In genomic region chr12:91088271-91088670, GRCm38 (mm10) we compare ENCODE assay signal across 15 mouse cellular contexts.
DNase-seq lines count a peak whose midpoint lies in the region; ATAC-seq and TF ChIP-seq lines count a peak whose summit lies in the region.
"Had no signal": no experiment of that assay in that cellular context is flagged by ENCODE, and none has a peak within 500 bp of the region (broad histone marks: within the 10 kb centered on the region; RNA-seq: fewer than 3 reads in every experiment).

No protein-coding gene starts in this region.

- no peaks in the 10 kb centered on the region for H3K79me2 ChIP-seq in heart, adult 2 months (replicated peaks; ENCODE audit: control insufficient read depth, insufficient read depth, low read length)

- no peaks in the 10 kb centered on the region for H3K9me3 ChIP-seq in heart, embryonic 11.5 days (replicated peaks; ENCODE audit: control insufficient read depth, low read length)
- no peaks in the 10 kb centered on the region for H3K9me3 ChIP-seq in midbrain, embryonic 14.5 days (ENCODE audit: control insufficient read depth, low read length)
- no peaks in the 10 kb centered on the region for H3K9me3 ChIP-seq in midbrain, embryonic 11.5 days (ENCODE audit: control insufficient read depth, low read length)
- H3K9me3 ChIP-seq in stomach, postnatal 0 days (ENCODE audit: control insufficient read depth, low read length): no peaks in the 10 kb centered on the region
- H3K9me3 ChIP-seq: embryonic facial prominence, embryonic 10.5 days; heart, embryonic 15.5 days; limb, embryonic 12.5 days; stomach, embryonic 15.5 days had no signal

- no peak for ATAC-seq in heart, embryonic 11.5 days (replicated peaks; ENCODE audit: insufficient number of reproducible peaks, low FRiP score, low TSS enrichment)
- no peak for ATAC-seq in midbrain, embryonic 14.5 days (ENCODE audit: low FRiP score, low TSS enrichment)
- ATAC-seq in midbrain, embryonic 11.5 days (ENCODE audit: low FRiP score): no peak
- no peak for ATAC-seq in stomach, postnatal 0 days (ENCODE audit: low FRiP score, low TSS enrichment)
- ATAC-seq in erythroid progenitor cell, adult 5-6 weeks (replicated peaks; ENCODE audit: low FRiP score, poor library complexity, severe bottlenecking): no peak

- H3K36me3 ChIP-seq in heart, adult 2 months (ENCODE audit: control insufficient read depth, insufficient read depth, low read length): no peaks in the 10 kb centered on the region
- H3K36me3 ChIP-seq in heart, embryonic 11.5 days (ENCODE audit: control insufficient read depth, insufficient read depth, low read length): no peaks in the 10 kb centered on the region
- no peaks in the 10 kb centered on the region for H3K36me3 ChIP-seq in midbrain, embryonic 14.5 days (ENCODE audit: control insufficient read depth, insufficient read depth, low read length)
- no peaks in the 10 kb centered on the region for H3K36me3 ChIP-seq in midbrain, embryonic 11.5 days (ENCODE audit: control insufficient read depth, insufficient read depth, low read length)
- H3K36me3 ChIP-seq in stomach, postnatal 0 days (ENCODE audit: control insufficient read depth, insufficient read depth, low read length): no peaks in the 10 kb centered on the region
- H3K36me3 ChIP-seq: embryonic facial prominence, embryonic 10.5 days; heart, embryonic 15.5 days; limb, embryonic 12.5 days; stomach, embryonic 15.5 days had no signal

- no peak overlapping the region for H3K9ac ChIP-seq in heart, adult 2 months (ENCODE audit: low read depth, low read length)
- no peak overlapping the region for H3K9ac ChIP-seq in heart, embryonic 11.5 days (ENCODE audit: low read depth, low read length)
- no peak overlapping the region for H3K9ac ChIP-seq in midbrain, embryonic 14.5 days (replicated peaks; ENCODE audit: low read length)
- no peak overlapping the region for H3K9ac ChIP-seq in midbrain, embryonic 11.5 days (ENCODE audit: low read length)
- no peak overlapping the region for H3K9ac ChIP-seq in stomach, postnatal 0 days (ENCODE audit: low read length)
- H3K9ac ChIP-seq: heart, embryonic 15.5 days; limb, embryonic 12.5 days; stomach, embryonic 15.5 days had no signal

- peak; percentile 68 for TF ChIP-seq CTCF in heart, adult 2 months (IDR thresholded peaks at IDR 0.05)
- peak; percentile 45; the same call in 1 of the 2 replicates for TF ChIP-seq CTCF in cerebellum, adult 2 months (IDR thresholded peaks at IDR 0.05; ENCODE audit: borderline replicate concordance, insufficient read depth, low read depth, low read length)
- TF ChIP-seq CTCF in stomach, postnatal 0 days (IDR thresholded peaks at IDR 0.05; ENCODE audit: low read depth): peak; percentile 61

- TF ChIP-seq EP300 in heart, adult 2 months (IDR thresholded peaks at IDR 0.05; ENCODE audit: insufficient read depth, low read depth, low read length): no peak
- no peak for TF ChIP-seq EP300 in stomach, postnatal 0 days (optimal IDR thresholded peaks at IDR 0.05)

- WGBS in heart, adult 2 months: 86% methylated on average over 4 of the region's 4 CpGs
- whole genome bisulfite sequencing in heart, embryonic 11.5 days (ENCODE audit: insufficient replicate concordance): 76% methylated on average over 4 of the region's 4 CpGs
- WGBS in midbrain, embryonic 14.5 days: 92% methylated on average over 4 of the region's 4 CpGs
- WGBS in midbrain, embryonic 11.5 days: 90% methylated on average over 4 of the region's 4 CpGs
- 86% methylated on average over 4 of the region's 4 CpGs for whole genome bisulfite sequencing in cerebellum, adult 2 months
- WGBS in stomach, postnatal 0 days: 73% methylated on average over 4 of the region's 4 CpGs

- H3K4me2 ChIP-seq in heart, embryonic 11.5 days: no peak overlapping the region
- no peak overlapping the region for H3K4me2 ChIP-seq in midbrain, embryonic 14.5 days (ENCODE audit: low read length)
- H3K4me2 ChIP-seq in midbrain, embryonic 11.5 days: no peak overlapping the region
- H3K4me2 ChIP-seq in stomach, postnatal 0 days (replicated peaks; ENCODE audit: low read depth): no peak overlapping the region
- H3K4me2 ChIP-seq: heart, embryonic 15.5 days; limb, embryonic 12.5 days; stomach, embryonic 15.5 days had no signal

- H3K4me1 ChIP-seq in heart, adult 2 months (ENCODE audit: control insufficient read depth, insufficient read depth, low read length): no peaks in the 10 kb centered on the region
- H3K4me1 ChIP-seq in heart, embryonic 11.5 days (ENCODE audit: control insufficient read depth, insufficient read depth, low read length): no peaks in the 10 kb centered on the region
- no peaks in the 10 kb centered on the region for H3K4me1 ChIP-seq in midbrain, embryonic 14.5 days (ENCODE audit: control insufficient read depth, insufficient read depth, low read length)
- no peaks in the 10 kb centered on the region for H3K4me1 ChIP-seq in midbrain, embryonic 11.5 days (ENCODE audit: control insufficient read depth, insufficient read depth, low read length)
- H3K4me1 ChIP-seq in cerebellum, adult 2 months (ENCODE audit: control insufficient read depth, insufficient read depth, low read length): no peaks in the 10 kb centered on the region; the same call in 1 of the 2 replicates
- no peaks in the 10 kb centered on the region for H3K4me1 ChIP-seq in stomach, postnatal 0 days (replicated peaks; ENCODE audit: control insufficient read depth, insufficient read depth)
- H3K4me1 ChIP-seq: embryonic facial prominence, embryonic 10.5 days; heart, embryonic 15.5 days; limb, embryonic 12.5 days; stomach, embryonic 15.5 days had no signal

- intact Hi-C loops in heart, adult 2 months (cut with DNase I): loop anchor here (1.0 to 10.0 kb wide), 2 partner anchors 273 to 348 kb away; no protein-coding TSS in a partner anchor

- H3K27me3 ChIP-seq in heart, adult 2 months (ENCODE audit: control insufficient read depth, insufficient read depth, low read length): no peaks in the 10 kb centered on the region
- no peaks in the 10 kb centered on the region for H3K27me3 ChIP-seq in heart, embryonic 11.5 days (ENCODE audit: control insufficient read depth, insufficient read depth, low read length)
- H3K27me3 ChIP-seq in midbrain, embryonic 14.5 days (ENCODE audit: control insufficient read depth, insufficient read depth, low read length): no peaks in the 10 kb centered on the region
- no peaks in the 10 kb centered on the region for H3K27me3 ChIP-seq in midbrain, embryonic 11.5 days (ENCODE audit: control insufficient read depth, insufficient read depth, low read length)
- no peaks in the 10 kb centered on the region for H3K27me3 ChIP-seq in cerebellum, adult 2 months (ENCODE audit: control insufficient read depth, insufficient read depth, low read length)
- no peaks in the 10 kb centered on the region for H3K27me3 ChIP-seq in stomach, postnatal 0 days (ENCODE audit: control insufficient read depth, insufficient read depth, low read length)
- H3K27me3 ChIP-seq: heart, embryonic 15.5 days; limb, embryonic 12.5 days; stomach, embryonic 15.5 days had no signal

- DNase-seq in heart, adult 2 months: no peak
- peak; percentile 41 for DNase-seq in midbrain, embryonic 14.5 days
- no peak for DNase-seq in midbrain, embryonic 11.5 days (ENCODE audit: low spot score, missing footprints)
- peak; percentile 37 to 59 for DNase-seq in cerebellum, adult 2 months
- DNase-seq in stomach, postnatal 0 days (ENCODE audit: low spot score): no peak
- DNase-seq in adrenal gland, adult 2 months: no peak
- DNase-seq: adrenal gland, adult 8-10 months; kidney, adult 8-10 months; lung, postnatal 4 days had no signal

- H3K27ac ChIP-seq in heart, adult 2 months: no peak overlapping the region
- H3K27ac ChIP-seq in heart, embryonic 11.5 days (ENCODE audit: low read depth, low read length): no peak overlapping the region
- H3K27ac ChIP-seq in midbrain, embryonic 14.5 days (replicated peaks; ENCODE audit: low read depth, low read length): no peak overlapping the region
- H3K27ac ChIP-seq in midbrain, embryonic 11.5 days (ENCODE audit: low read depth, low read length): no peak overlapping the region
- H3K27ac ChIP-seq in cerebellum, adult 2 months (ENCODE audit: insufficient read depth, low read length): no peak overlapping the region
- H3K27ac ChIP-seq in stomach, postnatal 0 days (replicated peaks): no peak overlapping the region
- H3K27ac ChIP-seq: embryonic facial prominence, embryonic 10.5 days; heart, embryonic 15.5 days; limb, embryonic 12.5 days; stomach, embryonic 15.5 days had no signal

- no peak for TF ChIP-seq POLR2A in heart, adult 2 months (IDR thresholded peaks at IDR 0.05; ENCODE audit: insufficient read depth, low read depth, low read length)
- TF ChIP-seq POLR2A in cerebellum, adult 2 months (IDR thresholded peaks at IDR 0.05; ENCODE audit: borderline replicate concordance, insufficient read depth, low read length): no peak

- no peak overlapping the region for H3K4me3 ChIP-seq in heart, adult 2 months
- no peak overlapping the region for H3K4me3 ChIP-seq in heart, embryonic 11.5 days (ENCODE audit: low read depth, low read length)
- no peak overlapping the region for H3K4me3 ChIP-seq in midbrain, embryonic 14.5 days (replicated peaks; ENCODE audit: low read depth, low read length)
- H3K4me3 ChIP-seq in midbrain, embryonic 11.5 days (ENCODE audit: low read depth, low read length): no peak overlapping the region
- H3K4me3 ChIP-seq in cerebellum, adult 2 months (replicated peaks; ENCODE audit: insufficient read depth, low read depth, low read length): no peak overlapping the region
- H3K4me3 ChIP-seq in stomach, postnatal 0 days (ENCODE audit: low read depth, low read length): no peak overlapping the region
- H3K4me3 ChIP-seq: embryonic facial prominence, embryonic 10.5 days; heart, embryonic 15.5 days; limb, embryonic 12.5 days; stomach, embryonic 15.5 days had no signal

Comparison
In these comparisons a context has a peak if more than half of its experiments do, and no peak if none do; other contexts are left out.
1. DNase-seq: peak in midbrain, embryonic 14.5 days (single experiment) and cerebellum, adult 2 months (2 of 2); none in heart, adult 2 months (0 of 2), midbrain, embryonic 11.5 days (single experiment), stomach, postnatal 0 days (single experiment) and adrenal gland, adult 2 months (single experiment).
2. Peak in every context shown above with its lines, with median percentiles within 50 percentile points of each other: CTCF ChIP-seq.